Mouse (Mus musculus) heart, adult 2 months (tissue): ENCODE measurements at regions not wholly inside any gene's neighbourhood (a gene's known extent, or its start where the extent isn't known, plus 50 kb on each side); places are given as distances from the start of the nearest gene placed in this dataset.

Experiments
- CTCF ChIP-seq: fragments of 200-600 bp; IDR thresholded peaks from 2 replicates; pipeline ENCODE4 v1.8.1; 2022; ENCODE audit warnings: antibody characterized with exemption, mild to moderate bottlenecking, moderate library complexity
- EP300 ChIP-seq: fragments of 200-500 bp; IDR thresholded peaks from 2 replicates; pipeline ENCODE4 v1.6.1; 2011; ENCODE audit warnings: low read depth, low read length, control low read depth; ENCODE audit not compliant: insufficient read depth
- POLR2A ChIP-seq: fragments of 200-500 bp; IDR thresholded peaks from 2 replicates; pipeline ENCODE4 v1.6.1; 2011; ENCODE audit warnings: mild to moderate bottlenecking, low read depth, low read length, control low read depth; ENCODE audit not compliant: insufficient read depth

DNA sequence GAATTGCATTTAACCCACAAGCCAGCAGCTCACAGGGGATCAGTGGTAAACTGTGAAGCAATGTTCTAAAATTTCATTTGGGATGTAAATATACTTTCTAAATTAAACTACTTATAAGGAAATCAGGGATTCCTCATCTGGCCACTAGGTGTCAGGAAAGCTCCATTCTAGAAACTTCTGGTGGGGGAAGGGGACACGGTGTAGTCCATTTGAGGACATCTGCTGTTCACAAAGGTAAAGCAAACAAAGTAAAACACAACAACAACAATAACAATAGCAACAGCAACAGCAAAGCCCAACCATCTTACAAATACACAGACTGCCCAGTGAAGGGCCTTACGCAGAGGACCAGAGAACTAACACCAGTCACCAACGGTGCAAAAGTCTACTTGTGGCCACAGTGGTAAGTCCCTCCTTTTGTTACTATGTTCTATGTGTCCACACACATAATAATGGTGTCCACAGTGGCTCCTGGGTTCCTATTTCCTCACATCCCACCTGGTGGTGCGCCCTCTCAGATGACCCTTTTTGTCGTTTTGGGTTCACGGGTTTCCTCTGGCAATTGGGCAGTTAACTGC, 105.9 kb upstream of the Fam241a start:
- TF ChIP-seq CTCF (peak; percentile 74), POLR2A (no peak), EP300 (no peak)
